Mouse (Mus musculus) liver, embryonic 13.5 days (tissue): ENCODE data around the gene Plagl2. TPM values are rescaled to one million over a fixed set of nuclear protein-coding genes. Genes with fewer than 3 reads are reported as not detected.

Source experiments
- ATAC-seq: fragments of 200-750 bp; cut with Nextera tagmentation; 2 replicates; pipeline ENCODE4 v1.8.0; 2017; ENCODE audit warnings: low read depth, mild to moderate bottlenecking, moderate number of reproducible peaks, moderate library complexity
- DNase-seq: peaks from one replicate; pipeline ENCODE4 v3.0.0; 2022
- H3K27ac ChIP-seq: fragments of 300-500 bp; sonication (generic); 2 replicates; pipeline ENCODE4 v1.5.1; 2015; ENCODE audit warnings: moderate library complexity, mild to moderate bottlenecking, inconsistent platforms
- H3K27me3 ChIP-seq: fragments of 300-500 bp; sonication (generic); 2 replicates; pipeline ENCODE4 v1.6.1; 2015; ENCODE audit warnings: mild to moderate bottlenecking, inconsistent platforms
- H3K36me3 ChIP-seq: fragments of 300-500 bp; sonication (generic); 2 replicates; pipeline ENCODE4 v1.6.1; 2015; ENCODE audit warnings: mild to moderate bottlenecking, inconsistent platforms
- H3K4me1 ChIP-seq: fragments of 300-500 bp; sonication (generic); replicated peaks from 2 replicates; pipeline ENCODE4 v1.6.1; 2015; ENCODE audit warnings: inconsistent platforms
- H3K4me2 ChIP-seq: fragments of 300-500 bp; sonication (generic); 2 replicates; pipeline ENCODE4 v1.6.1; 2015; ENCODE audit warnings: inconsistent platforms, mild to moderate bottlenecking, moderate library complexity
- H3K4me3 ChIP-seq: fragments of 300-500 bp; sonication (generic); replicated peaks from 2 replicates; pipeline ENCODE4 v1.5.1; 2015; ENCODE audit warnings: mild to moderate bottlenecking, inconsistent platforms
- H3K9ac ChIP-seq: fragments of 300-500 bp; sonication (generic); 2 replicates; pipeline ENCODE4 v1.6.1; 2015; ENCODE audit warnings: mild to moderate bottlenecking, inconsistent platforms
- H3K9me3 ChIP-seq: fragments of 300-500 bp; sonication (generic); replicated peaks from 2 replicates; pipeline ENCODE4 v1.6.1; 2016; ENCODE audit warnings: inconsistent platforms
- WGBS: fragments of 180-500 bp; shearing (Covaris S2); methylation state at CpG from one replicate; pipeline ENCODE4 v1.1.7; 2015; ENCODE audit not compliant: insufficient replicate concordance; 5-methylcytosine and 5-hydroxymethylcytosine counted together
- polyA plus RNA-seq: library from polyadenylated mRNA; unstranded; fragments of >200 nt; fragmentation: Nextera tagmentation; extraction: Ambion mirVana; gene quantifications from 2 replicates; pipeline ENCODE4 v1.2.1, GENCODE M21; 2015

The Plagl2 gene
- polyA plus RNA-seq, 1 experiment from 2014 or later: 13.6 TPM

DNA sequence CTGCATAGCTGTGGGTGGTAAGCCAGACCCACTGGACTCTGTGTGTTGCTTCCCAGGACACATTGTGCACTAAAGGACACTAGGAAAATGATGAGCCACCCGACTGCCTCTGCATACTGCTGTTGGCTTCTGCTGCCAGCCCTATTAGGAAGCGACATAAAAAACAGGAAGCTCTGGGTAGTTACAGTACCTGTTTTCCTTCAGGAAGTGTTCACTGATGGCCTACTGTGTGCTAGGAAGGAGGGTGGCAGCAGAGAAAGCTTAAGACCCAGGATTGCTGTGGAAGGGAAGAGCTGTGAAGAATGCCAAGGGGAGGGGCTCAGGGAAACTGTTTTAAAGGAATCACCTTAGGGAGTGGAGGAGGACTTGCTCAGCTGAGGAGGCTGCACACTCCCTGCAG, 26.1 kb upstream of the Plagl2 start:
- Histone ChIP-seq H3K4me1 (peaks cover 33% of the 10 kb centered on the region), H3K27ac (no peak overlapping the region), H3K9me3 (no peaks in the 10 kb centered on the region), H3K4me3 (no peak overlapping the region), H3K9ac (no peak overlapping the region), H3K36me3 (peaks cover 50% of the 10 kb centered on the region), H3K27me3 (no peaks in the 10 kb centered on the region), H3K4me2 (no peak overlapping the region)
- WGBS: 80% methylated on average over 2 of the region's 2 CpGs
- no peak for DNase-seq
- ATAC-seq: no peak

DNA sequence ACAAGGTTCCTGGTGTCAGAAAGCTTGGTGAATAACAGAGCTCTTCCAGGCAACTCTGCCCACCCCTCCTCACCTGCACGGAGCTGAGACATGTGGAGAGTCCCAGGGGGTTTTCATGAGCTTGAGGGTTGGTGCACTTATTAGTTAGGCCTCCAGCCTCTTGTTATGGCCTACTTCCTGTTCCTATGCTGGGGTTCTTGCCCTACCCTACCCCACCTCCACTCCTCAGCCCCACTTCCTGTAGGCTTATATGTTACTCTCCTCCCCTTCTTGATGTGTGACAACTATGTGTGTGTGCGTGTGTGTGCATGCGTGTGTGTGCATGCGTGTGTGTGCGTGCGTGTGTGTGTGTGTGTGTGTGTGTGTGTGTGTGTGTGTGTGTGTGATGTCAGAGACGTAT, 21.8 kb upstream of the Plagl2 start:
- Histone ChIP-seq H3K27me3 (no peaks in the 10 kb centered on the region), H3K4me3 (no peak overlapping the region), H3K27ac (no peak overlapping the region), H3K4me2 (no peak overlapping the region), H3K9me3 (no peaks in the 10 kb centered on the region), H3K36me3 (peaks cover 76% of the 10 kb centered on the region), H3K9ac (no peak overlapping the region), H3K4me1 (peaks cover 44% of the 10 kb centered on the region)
- 69% methylated on average over 7 of the region's 7 CpGs for WGBS
- ATAC-seq (no peak), DNase-seq (no peak)

DNA sequence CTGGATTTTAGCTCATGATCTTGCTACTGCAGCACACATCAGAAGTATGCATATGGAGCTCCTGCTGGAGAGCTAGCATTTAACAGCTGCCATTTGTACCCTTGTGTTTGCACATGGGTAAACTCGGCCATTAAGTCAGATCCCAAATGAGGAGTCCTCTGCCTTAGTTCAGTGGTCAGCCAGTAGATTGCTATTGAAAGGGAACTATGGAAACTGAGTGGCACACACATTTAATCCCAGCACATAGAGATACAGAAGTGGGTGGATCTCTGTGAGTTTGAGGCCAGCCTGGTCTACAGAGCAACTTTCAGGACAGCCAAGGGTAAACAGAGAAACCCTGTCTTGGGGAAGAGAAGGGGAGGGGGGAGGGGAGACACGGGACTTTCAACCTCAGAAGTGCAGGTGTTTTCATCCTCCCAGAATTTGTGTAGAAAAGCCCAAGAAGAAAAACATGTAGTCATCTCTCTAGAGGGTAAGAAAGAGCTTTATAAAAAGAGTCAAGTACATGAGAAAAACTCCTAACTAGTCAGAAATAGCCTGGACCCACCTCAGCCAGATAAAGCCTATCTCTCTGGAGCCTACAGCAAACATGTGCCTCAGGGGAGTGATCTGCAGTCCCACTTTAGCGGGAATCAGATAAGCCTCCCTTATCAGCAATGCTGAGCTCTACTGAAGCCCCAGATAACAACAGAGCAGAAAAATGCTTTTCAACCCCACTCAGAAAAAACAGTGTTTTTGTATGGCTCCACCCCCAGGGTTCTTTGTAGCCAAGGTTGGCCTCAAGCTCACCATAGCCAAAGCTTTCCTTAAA, 18.8 kb upstream of the Plagl2 start:
- Histone ChIP-seq H3K27ac (peak overlapping the region; percentile 87), H3K9ac (peak overlapping the region; percentile 50), H3K9me3 (no peaks in the 10 kb centered on the region), H3K4me2 (peak overlapping the region; percentile 51), H3K27me3 (no peaks in the 10 kb centered on the region), H3K4me1 (peaks cover 50% of the 10 kb centered on the region), H3K4me3 (peak overlapping the region; percentile 1; the same call in 1 of the 2 replicates), H3K36me3 (peaks cover 52% of the 10 kb centered on the region)
- DNase-seq (peak; percentile 58), ATAC-seq (peak; percentile 93)
- 19% methylated on average over 3 of the region's 3 CpGs for WGBS

DNA sequence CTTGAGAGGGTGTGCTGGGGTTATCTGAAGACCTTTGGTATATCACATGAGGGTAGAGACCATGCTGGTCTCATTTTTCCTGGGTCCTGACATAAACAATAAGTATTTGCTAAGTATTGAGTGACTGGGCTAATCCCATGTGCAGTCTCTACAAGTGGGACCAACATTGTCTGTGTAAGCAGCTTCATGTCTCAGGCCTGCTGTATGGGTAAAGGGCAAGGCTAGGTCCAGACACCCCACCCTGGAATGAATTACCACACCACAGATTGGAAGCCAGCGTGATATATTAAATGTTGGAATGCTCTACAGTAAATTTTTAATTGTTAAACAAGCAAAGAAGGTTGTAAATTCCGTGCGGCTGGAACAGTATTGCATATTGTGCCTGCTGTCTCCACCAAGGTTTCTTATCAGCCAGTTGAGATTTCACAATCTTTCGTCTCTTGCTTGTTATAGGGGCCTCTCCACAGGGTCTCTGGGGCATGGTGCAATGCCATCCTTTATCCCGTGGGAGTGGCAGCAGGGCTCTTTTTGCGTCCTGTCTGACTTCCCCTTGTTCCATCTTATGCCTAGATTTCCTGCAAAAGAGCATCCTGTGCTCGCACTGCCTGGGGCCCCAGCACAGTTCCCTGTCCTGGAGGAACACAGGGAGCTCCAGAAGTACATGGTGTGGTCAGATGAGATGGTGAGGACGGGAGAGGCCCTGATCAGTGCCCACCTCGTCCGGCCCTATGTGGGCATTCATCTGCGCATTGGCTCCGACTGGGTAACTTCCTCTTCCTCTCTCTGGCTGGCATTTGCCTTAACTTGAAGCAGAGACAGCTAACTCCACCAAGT, 18.0 kb upstream of the Plagl2 start:
- Histone ChIP-seq H3K4me3 (0 out of 2 replicates have a peak overlapping the region, but pooled peaks have one; percentile 1), H3K9me3 (no peaks in the 10 kb centered on the region), H3K4me1 (peaks cover 50% of the 10 kb centered on the region), H3K4me2 (peak overlapping the region; percentile 51), H3K27ac (peak overlapping the region; percentile 87), H3K27me3 (no peaks in the 10 kb centered on the region), H3K9ac (peak overlapping the region; percentile 50), H3K36me3 (peaks cover 44% of the 10 kb centered on the region)
- ATAC-seq (no peak), DNase-seq (no peak)
- 39% methylated on average over 12 of the region's 12 CpGs for WGBS

DNA sequence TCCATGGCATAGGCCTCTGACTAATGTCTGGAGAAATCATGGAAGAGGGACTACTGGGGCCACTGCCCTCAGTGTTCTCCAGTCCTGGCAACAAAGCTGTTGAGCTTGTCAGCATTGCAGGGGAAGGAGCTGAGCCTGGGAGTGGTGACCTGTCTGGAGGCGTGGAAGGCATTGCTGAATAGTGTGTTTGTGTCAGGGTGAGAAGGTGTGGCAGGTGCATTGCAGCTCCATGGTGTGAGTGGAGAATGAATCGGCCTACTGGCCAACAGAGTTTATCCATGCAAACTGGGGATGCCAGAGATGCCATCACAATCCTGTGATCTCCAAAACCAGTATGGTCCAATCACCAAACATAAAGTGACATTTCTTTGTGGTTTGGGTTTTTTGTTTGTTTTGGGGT, 15.4 kb upstream of the Plagl2 start:
- ATAC-seq: no peak
- H3K36me3 ChIP-seq: peaks cover 40% of the 10 kb centered on the region
- H3K4me2 ChIP-seq: no peak overlapping the region
- no peak overlapping the region for H3K27ac ChIP-seq
- H3K9me3 ChIP-seq: no peaks in the 10 kb centered on the region
- H3K4me3 ChIP-seq: no peak overlapping the region
- H3K4me1 ChIP-seq: peaks cover 41% of the 10 kb centered on the region
- WGBS: 94% methylated on average over 2 of the region's 2 CpGs
- DNase-seq: no peak
- no peaks in the 10 kb centered on the region for H3K27me3 ChIP-seq
- H3K9ac ChIP-seq: no peak overlapping the region

DNA sequence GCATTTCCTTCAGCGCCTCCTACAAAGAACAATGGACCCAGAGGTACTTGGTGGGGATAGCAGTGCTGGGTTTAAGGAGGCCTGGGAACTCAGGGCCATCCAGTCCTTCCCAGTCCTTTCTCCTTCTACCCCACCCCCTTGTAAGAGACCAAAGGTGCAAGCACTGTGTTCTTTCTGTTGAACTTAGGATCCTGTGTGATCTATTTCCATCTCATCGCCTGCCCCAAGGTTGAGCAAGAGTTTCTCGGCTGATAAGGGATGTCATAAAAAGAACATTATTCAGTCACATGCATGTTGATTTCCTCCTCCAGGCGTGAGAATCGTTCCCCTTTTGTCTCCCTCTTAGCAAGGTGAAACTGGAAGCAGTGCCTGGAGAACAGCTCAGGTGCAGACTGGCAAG, 8.5 kb upstream of the Plagl2 start:
- Histone ChIP-seq H3K27ac (no peak overlapping the region), H3K36me3 (peaks cover 77% of the 10 kb centered on the region), H3K9me3 (no peaks in the 10 kb centered on the region), H3K9ac (no peak overlapping the region), H3K4me2 (no peak overlapping the region), H3K4me3 (no peak overlapping the region), H3K27me3 (no peaks in the 10 kb centered on the region), H3K4me1 (peaks cover 6% of the 10 kb centered on the region; the same call in 1 of the 2 replicates)
- ATAC-seq (no peak), DNase-seq (no peak)
- 78% methylated on average over 5 of the region's 5 CpGs for WGBS

DNA sequence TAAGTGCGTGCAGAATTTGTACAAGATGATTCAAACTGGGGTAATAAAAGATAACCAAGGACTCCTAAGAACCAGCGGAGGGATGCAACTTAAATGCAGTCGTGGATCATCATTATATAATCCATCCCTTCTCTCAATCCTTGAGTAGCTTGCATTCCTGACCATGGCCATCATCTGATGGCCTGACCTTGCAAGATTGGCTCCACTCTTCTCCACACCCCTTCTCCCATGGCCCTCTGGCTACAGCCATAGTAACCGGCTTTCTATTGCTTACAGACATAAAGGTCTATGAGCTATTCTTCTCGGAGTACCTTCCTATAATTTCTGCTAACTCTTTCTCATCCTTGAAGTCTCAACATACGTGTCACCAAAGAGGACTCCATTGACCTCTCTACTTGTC, 930 bp upstream of the Plagl2 start:
- DNase-seq: no peak
- Histone ChIP-seq H3K27me3 (no peaks in the 10 kb centered on the region), H3K36me3 (peaks cover 50% of the 10 kb centered on the region), H3K4me1 (peaks cover 52% of the 10 kb centered on the region), H3K9ac (peak overlapping the region; percentile 99), H3K27ac (peak overlapping the region; percentile 99), H3K4me3 (peak overlapping the region; percentile 97), H3K4me2 (peak overlapping the region; percentile 86), H3K9me3 (no peaks in the 10 kb centered on the region)
- ATAC-seq: no peak
- WGBS: 57% methylated on average over 6 of the region's 6 CpGs

DNA sequence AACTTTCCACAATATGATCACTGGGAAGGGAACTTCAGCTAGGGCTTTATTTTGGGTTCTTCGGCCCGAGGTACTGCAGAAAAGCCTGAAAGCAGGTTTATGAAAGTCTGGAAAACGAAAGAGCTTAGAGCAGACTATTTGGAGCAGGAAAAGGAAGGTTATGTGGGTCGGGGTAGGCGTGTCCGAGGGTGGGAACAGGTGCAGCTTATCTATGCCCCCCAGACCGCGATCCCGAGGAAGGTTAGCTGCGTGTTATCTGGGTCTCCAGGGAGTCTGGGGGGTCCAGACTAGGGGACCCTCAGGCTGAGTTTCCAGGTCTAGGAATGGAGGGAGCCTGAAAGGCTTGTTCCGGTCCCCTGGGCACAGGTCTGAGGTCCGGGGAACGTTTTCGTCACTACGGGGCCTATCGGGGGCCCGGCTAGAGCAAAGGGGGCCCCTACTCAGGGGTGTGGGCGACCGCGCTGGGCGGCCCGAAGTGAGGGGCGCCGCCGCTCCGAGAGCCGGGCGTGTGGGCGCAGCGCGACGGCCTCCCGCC, 458 bp downstream of the Plagl2 start:
- WGBS: 0% methylated on average over 32 of the region's 33 CpGs
- H3K36me3 ChIP-seq: peaks cover 52% of the 10 kb centered on the region
- H3K4me3 ChIP-seq: peak overlapping the region; percentile 97
- peak overlapping the region; percentile 86 for H3K4me2 ChIP-seq
- H3K27me3 ChIP-seq: no peaks in the 10 kb centered on the region
- peak overlapping the region; percentile 99 for H3K27ac ChIP-seq
- ATAC-seq (peak; percentile 77), DNase-seq (peak; percentile 85)
- peak overlapping the region; percentile 99 for H3K9ac ChIP-seq
- no peaks in the 10 kb centered on the region for H3K9me3 ChIP-seq
- peaks cover 65% of the 10 kb centered on the region for H3K4me1 ChIP-seq

DNA sequence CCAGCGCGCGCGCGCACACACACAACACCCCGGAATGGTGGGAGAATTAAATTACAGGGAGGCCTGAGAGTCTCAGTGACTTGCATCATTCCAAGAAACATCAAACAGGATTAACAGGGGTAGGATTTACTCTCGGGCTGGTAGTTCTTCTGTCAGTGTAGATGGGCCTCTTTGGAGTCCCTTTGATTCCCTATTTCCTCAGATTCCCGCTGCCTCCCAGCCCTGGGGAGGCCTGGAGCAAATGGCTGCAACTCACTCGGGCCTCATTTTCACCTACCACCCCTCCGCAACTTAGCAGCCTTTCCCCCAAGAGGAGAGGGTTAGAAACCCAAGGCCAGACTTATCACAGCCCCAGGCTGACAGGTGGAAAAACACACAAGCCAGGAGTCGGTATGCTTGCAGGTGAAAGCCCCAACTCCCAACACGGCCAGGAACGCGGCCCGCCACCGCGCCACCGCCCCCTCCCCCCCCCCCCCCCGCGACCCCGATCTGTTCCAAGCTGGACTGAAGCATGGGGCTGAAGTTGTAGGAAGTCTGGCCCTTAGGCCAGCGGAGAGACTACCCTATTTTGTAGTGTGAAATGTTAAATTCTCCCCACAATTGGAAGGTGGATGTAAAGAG, 1.3 kb downstream of the Plagl2 start:
- peaks cover 67% of the 10 kb centered on the region for H3K4me1 ChIP-seq
- H3K9me3 ChIP-seq: no peaks in the 10 kb centered on the region
- H3K4me3 ChIP-seq: peak overlapping the region; percentile 97
- H3K4me2 ChIP-seq: peak overlapping the region; percentile 86
- H3K27me3 ChIP-seq: no peaks in the 10 kb centered on the region
- peaks cover 52% of the 10 kb centered on the region for H3K36me3 ChIP-seq
- 8% methylated on average over 22 of the region's 22 CpGs for WGBS
- no peak for ATAC-seq
- H3K27ac ChIP-seq: peak overlapping the region; percentile 99
- peak overlapping the region; percentile 99 for H3K9ac ChIP-seq
- DNase-seq: no peak

DNA sequence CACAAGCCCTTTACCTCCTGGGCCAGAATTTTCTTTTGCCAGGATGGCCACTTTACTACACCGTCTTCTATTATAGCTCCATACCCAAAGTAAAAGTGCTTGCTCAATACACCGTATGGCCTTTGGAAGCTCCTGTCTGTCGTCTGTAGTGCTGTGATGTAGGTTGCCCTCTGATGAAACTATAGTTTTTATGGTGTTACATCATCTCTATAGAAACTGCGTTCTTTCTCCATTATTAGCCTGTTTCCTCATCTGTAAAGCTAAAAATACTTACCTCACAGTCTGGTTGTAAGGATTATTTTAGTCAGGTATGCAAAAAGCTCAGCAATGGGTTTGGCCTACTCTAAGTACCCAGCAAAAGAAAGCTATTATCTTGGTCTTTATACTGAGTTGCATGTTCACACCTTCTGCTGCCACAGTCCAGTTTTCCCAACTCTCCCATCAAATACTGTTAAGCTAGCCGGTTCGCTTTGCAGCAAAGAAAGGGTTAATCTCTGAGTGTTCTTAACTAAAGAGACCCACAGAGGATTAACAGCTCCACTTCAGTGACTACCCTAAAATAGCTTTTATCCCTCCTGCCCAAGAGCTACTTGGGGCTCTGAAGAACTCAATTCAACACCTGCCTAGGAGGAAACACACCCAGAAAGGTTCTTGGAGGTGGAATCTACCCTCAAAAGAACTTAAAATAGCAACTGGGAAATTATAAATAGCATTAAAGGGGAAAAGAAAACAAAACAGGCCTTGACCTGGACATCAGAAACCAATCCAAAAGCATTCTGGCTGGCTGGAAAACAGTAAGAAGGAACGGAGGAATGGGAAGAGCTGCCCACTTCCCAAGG, 2.0 kb downstream of the Plagl2 start:
- H3K9ac ChIP-seq: peak overlapping the region; percentile 99
- no peaks in the 10 kb centered on the region for H3K9me3 ChIP-seq
- no peaks in the 10 kb centered on the region for H3K27me3 ChIP-seq
- peak overlapping the region; percentile 86 for H3K4me2 ChIP-seq
- DNase-seq (no peak), ATAC-seq (no peak)
- peak overlapping the region; percentile 99 for H3K27ac ChIP-seq
- H3K36me3 ChIP-seq: peaks cover 54% of the 10 kb centered on the region
- peak overlapping the region; percentile 97 for H3K4me3 ChIP-seq
- peaks cover 67% of the 10 kb centered on the region for H3K4me1 ChIP-seq
- WGBS: 44% methylated on average over 7 of the region's 7 CpGs
